Mouse (Mus musculus): ENCODE measurements around the gene R3hcc1l.

- TF ChIP-seq POLR2A (IDR thresholded peaks at IDR 0.05; ENCODE audit: borderline replicate concordance, control insufficient read depth, low read depth, low read length) (no peak), CTCF (IDR thresholded peaks at IDR 0.05; ENCODE audit: control insufficient read depth, insufficient read depth, low read length) (no peak)
These were observed 6.1 kb downstream of the R3hcc1l start for GRCm38 (mm10) chr19:42524703-42525102.

All from bone marrow, adult 2 months (tissue).